Mouse (Mus musculus) MEL (cell line): ENCODE measurements around the gene Mdm1.

ENCODE experiments used
- EP300 ChIP-seq, 2 experiments: IDR thresholded peaks; 2 replicates each; pipeline ENCODE4 v1.6.1; 2011; ENCODE audit warnings: improper control_type of control experiment in 2 of 2, low read length in 2 of 2, low read depth in 1 of 2, mild to moderate bottlenecking in 1 of 2
- KAT2A ChIP-seq: conservative IDR thresholded peaks from 2 replicates; pipeline ENCODE4 v1.6.1; 2012; ENCODE audit warnings: low read depth, low read length, improper control_type of control experiment, inconsistent platforms
- MAX ChIP-seq: IDR thresholded peaks from 2 replicates; pipeline ENCODE4 v1.6.1; 2011; ENCODE audit warnings: low read length, improper control_type of control experiment
- POLR2A ChIP-seq, 2 experiments: IDR thresholded peaks; 2 replicates each; pipeline ENCODE4 v1.6.1; 2011 to 2012; ENCODE audit warnings: low read length in 2 of 2, mild to moderate bottlenecking in 2 of 2, control low read depth in 1 of 2, improper control_type of control experiment in 1 of 2, low read depth in 1 of 2, moderate library complexity in 1 of 2; ENCODE audit not compliant: control insufficient read depth in 1 of 2, insufficient read depth in 1 of 2, poor library complexity in 1 of 2

- no peak for TF ChIP-seq KAT2A
- TF ChIP-seq EP300 (IDR thresholded peaks at IDR 0.05; ENCODE audit: low read depth in 1 of 2, low read length in 2 of 2): no peak
- no peak for TF ChIP-seq POLR2A (IDR thresholded peaks at IDR 0.05; ENCODE audit: control insufficient read depth in 1 of 2, insufficient read depth in 1 of 2, low read depth in 1 of 2, low read length in 2 of 2, poor library complexity in 1 of 2)
- TF ChIP-seq MAX: no peak
Observed at GRCm38 (mm10) chr10:118113256-118113682, 28.3 kb upstream of the Mdm1 start.
